Mouse (Mus musculus) forebrain, embryonic 11.5 days (tissue): ENCODE measurements around the gene Me1. TPM values are rescaled to one million over a fixed set of nuclear protein-coding genes. Genes with fewer than 3 reads are reported as not detected.

Source experiments
- ATAC-seq: fragments of 200-750 bp; cut with Nextera tagmentation; replicated peaks from 2 replicates; pipeline ENCODE4 v1.8.0; 2017; ENCODE audit warnings: moderate TSS enrichment; ENCODE audit not compliant: low FRiP score
- DNase-seq: peaks from one replicate; pipeline ENCODE4 v3.0.0-alpha.2; 2017; ENCODE audit warnings: low spot score
- H3K27ac ChIP-seq: fragments of 300-500 bp; sonication (generic); 2 replicates; pipeline ENCODE4 v1.5.1; 2014; ENCODE audit warnings: low read depth, low read length
- H3K27me3 ChIP-seq: fragments of 300-500 bp; sonication (generic); 2 replicates; pipeline ENCODE4 v1.6.1; 2014; ENCODE audit warnings: mild to moderate bottlenecking, low read length, mixed read lengths; ENCODE audit not compliant: control insufficient read depth, insufficient read depth
- H3K36me3 ChIP-seq: fragments of 300-500 bp; sonication (generic); 2 replicates; pipeline ENCODE4 v1.6.1; 2014; ENCODE audit warnings: mild to moderate bottlenecking, low read length, moderate library complexity, mixed read lengths; ENCODE audit not compliant: control insufficient read depth, insufficient read depth
- H3K4me1 ChIP-seq: fragments of 300-500 bp; sonication (generic); replicated peaks from 2 replicates; pipeline ENCODE4 v1.6.1; 2014; ENCODE audit warnings: low read length, mixed read lengths; ENCODE audit not compliant: control insufficient read depth, insufficient read depth
- H3K4me2 ChIP-seq: fragments of 300-500 bp; sonication (generic); 2 replicates; pipeline ENCODE4 v1.6.1; 2014; ENCODE audit warnings: low read depth, mild to moderate bottlenecking, low read length, moderate library complexity, mixed read lengths; ENCODE audit not compliant: severe bottlenecking
- H3K4me3 ChIP-seq: fragments of 300-500 bp; sonication (generic); 2 replicates; pipeline ENCODE4 v1.5.1; 2014; ENCODE audit warnings: low read depth, low read length
- H3K9ac ChIP-seq: fragments of 300-500 bp; sonication (generic); 2 replicates; pipeline ENCODE4 v1.6.1; 2014; ENCODE audit warnings: low read length
- H3K9me3 ChIP-seq: fragments of 300-500 bp; sonication (generic); 2 replicates; pipeline ENCODE4 v1.6.1; 2016; ENCODE audit warnings: low read length, mixed read lengths; ENCODE audit not compliant: control insufficient read depth
- WGBS: fragments of 180-500 bp; shearing (Covaris S2); extraction: QIAGEN DNeasy Blood & Tissue Kit; methylation state at CpG from one replicate; pipeline ENCODE4 v1.1.7; 2014; 5-methylcytosine and 5-hydroxymethylcytosine counted together
- polyA plus RNA-seq: library from polyadenylated mRNA; unstranded; fragments of >200 nt; fragmentation: Nextera tagmentation; extraction: Ambion mirVana; gene quantifications from 2 replicates; pipeline ENCODE4 v1.2.1, GENCODE M21; 2014

The Me1 gene
- polyA plus RNA-seq, 1 experiment from 2014 or later, result 10.7 TPM

GRCm38 (mm10) chr9:86695199-86695817 lies 445 bp downstream of the Me1 start:
- no peak overlapping the region for H3K27ac ChIP-seq

GRCm38 (mm10) chr9:86694644-86695043 lies 1.1 kb downstream of the Me1 start:
- no peaks in the 10 kb centered on the region for H3K27me3 ChIP-seq
- ATAC-seq, result no peak
- 92% methylated on average over 7 of the region's 7 CpGs for WGBS
- H3K4me1 ChIP-seq, result no peaks in the 10 kb centered on the region
- no peak overlapping the region for H3K4me2 ChIP-seq
- no peak overlapping the region; the same call in 1 of the 2 replicates for H3K4me3 ChIP-seq
- H3K9ac ChIP-seq, result no peak overlapping the region
- DNase-seq, result no peak
- H3K9me3 ChIP-seq, result no peaks in the 10 kb centered on the region
- H3K27ac ChIP-seq, result no peak overlapping the region
- H3K36me3 ChIP-seq, result no peaks in the 10 kb centered on the region

More at GRCm38 (mm10) chr9:86695199-86695817, 445 bp downstream of the Me1 start:
- no peaks in the 10 kb centered on the region for H3K4me1 ChIP-seq
- no peaks in the 10 kb centered on the region for H3K9me3 ChIP-seq
- peak overlapping the region; percentile 74 for H3K4me3 ChIP-seq
- H3K4me2 ChIP-seq, result peak overlapping the region; percentile 93
- ATAC-seq, result peak; percentile 71
- H3K36me3 ChIP-seq, result no peaks in the 10 kb centered on the region
- peak overlapping the region; percentile 69 for H3K9ac ChIP-seq
- WGBS, result under 1% methylated on average over 53 of the region's 56 CpGs
- peak; percentile 73 for DNase-seq
- H3K27me3 ChIP-seq, result no peaks in the 10 kb centered on the region

GRCm38 (mm10) chr9:86693935-86694334 lies 1.8 kb downstream of the Me1 start:
- H3K4me2 ChIP-seq, result no peak overlapping the region
- H3K9ac ChIP-seq, result no peak overlapping the region
- ATAC-seq (no peak), DNase-seq (no peak)
- no peaks in the 10 kb centered on the region for H3K27me3 ChIP-seq
- H3K9me3 ChIP-seq, result no peaks in the 10 kb centered on the region
- no peaks in the 10 kb centered on the region for H3K36me3 ChIP-seq
- H3K27ac ChIP-seq, result no peak overlapping the region
- no peaks in the 10 kb centered on the region for H3K4me1 ChIP-seq
- 94% methylated on average over 6 of the region's 6 CpGs for WGBS
- H3K4me3 ChIP-seq, result no peak overlapping the region

- ATAC-seq (no peak), DNase-seq (no peak)
- H3K4me2 ChIP-seq, result no peak overlapping the region
- WGBS, result 83% methylated on average over 3 of the region's 3 CpGs
- H3K36me3 ChIP-seq, result no peaks in the 10 kb centered on the region
- no peak overlapping the region for H3K4me3 ChIP-seq
- no peaks in the 10 kb centered on the region for H3K9me3 ChIP-seq
- H3K9ac ChIP-seq, result no peak overlapping the region
- no peaks in the 10 kb centered on the region for H3K4me1 ChIP-seq
- no peaks in the 10 kb centered on the region for H3K27me3 ChIP-seq
- no peak overlapping the region for H3K27ac ChIP-seq
Observed at GRCm38 (mm10) chr9:86692676-86693075, 3.1 kb downstream of the Me1 start.

DNA sequence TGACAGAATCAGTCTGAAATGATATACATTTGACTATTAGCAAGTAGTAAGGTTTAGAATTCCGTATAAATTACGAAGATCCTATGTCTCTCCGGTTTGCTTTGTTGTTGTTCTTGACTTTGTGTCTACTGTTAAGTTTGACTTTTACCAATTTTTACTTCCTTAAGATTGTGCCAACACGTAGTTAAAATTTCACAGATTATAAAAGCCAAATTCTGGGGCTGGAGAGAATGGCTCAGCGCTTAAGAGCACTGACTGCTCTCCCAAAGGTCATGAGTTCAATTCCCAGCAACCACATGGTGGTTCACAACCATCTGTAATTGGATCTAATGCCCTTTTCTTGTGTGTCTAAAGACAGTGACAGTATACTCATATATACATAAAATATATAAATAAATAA lies 3.5 kb downstream of the Me1 start:
- no peaks in the 10 kb centered on the region for H3K4me1 ChIP-seq
- H3K4me2 ChIP-seq, result no peak overlapping the region
- no peak overlapping the region for H3K4me3 ChIP-seq
- no peaks in the 10 kb centered on the region for H3K36me3 ChIP-seq
- no peak overlapping the region for H3K27ac ChIP-seq
- ATAC-seq, result no peak
- WGBS, result 88% methylated on average over 5 of the region's 5 CpGs
- H3K9ac ChIP-seq, result no peak overlapping the region
- no peaks in the 10 kb centered on the region for H3K9me3 ChIP-seq
- H3K27me3 ChIP-seq, result no peaks in the 10 kb centered on the region
- DNase-seq, result no peak

GRCm38 (mm10) chr9:86691101-86691500 lies 4.7 kb downstream of the Me1 start:
- WGBS, result 90% methylated on average over 3 of the region's 3 CpGs
- DNase-seq, result no peak
- Histone ChIP-seq H3K36me3 (no peaks in the 10 kb centered on the region), H3K27me3 (no peaks in the 10 kb centered on the region), H3K4me3 (no peak overlapping the region), H3K4me2 (no peak overlapping the region), H3K9me3 (no peaks in the 10 kb centered on the region), H3K27ac (no peak overlapping the region), H3K9ac (no peak overlapping the region), H3K4me1 (no peaks in the 10 kb centered on the region)
- ATAC-seq, result no peak

DNA sequence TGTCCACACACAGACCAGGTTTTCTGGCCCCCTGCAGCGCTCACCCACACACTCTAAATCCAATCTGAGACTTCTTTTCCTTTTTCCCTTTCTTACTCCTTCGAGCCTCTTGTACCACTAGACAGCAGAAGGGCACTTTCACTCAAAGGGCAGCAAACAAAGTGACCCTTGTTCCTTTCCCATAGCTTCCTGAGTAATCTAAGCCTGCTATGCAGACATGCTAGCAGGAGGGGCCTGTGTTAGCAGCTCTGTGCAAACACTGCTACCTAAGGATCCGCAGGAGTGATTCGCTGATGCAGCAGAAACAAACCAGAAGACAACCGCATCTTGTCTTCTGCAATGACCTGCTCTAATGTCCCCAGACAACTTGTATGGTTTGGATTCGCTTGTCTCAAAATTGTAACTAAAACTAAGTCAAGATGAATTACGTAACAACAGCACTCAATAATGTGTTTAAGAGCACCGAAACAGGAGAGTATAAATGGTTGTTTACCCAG lies 12.0 kb downstream of the Me1 start:
- Histone ChIP-seq H3K27ac (no peak overlapping the region), H3K9ac (no peak overlapping the region), H3K4me1 (0 out of 2 replicates have a peak, but pooled peaks cover 2% of the 10 kb centered on the region), H3K9me3 (no peaks in the 10 kb centered on the region), H3K27me3 (no peaks in the 10 kb centered on the region), H3K4me2 (no peak overlapping the region), H3K4me3 (no peak overlapping the region), H3K36me3 (no peaks in the 10 kb centered on the region)
- 65% methylated on average over 8 of the region's 8 CpGs for WGBS
- ATAC-seq, result no peak
- no peak for DNase-seq

GRCm38 (mm10) chr9:86682844-86683243 lies 12.9 kb downstream of the Me1 start:
- no peak; the same call in 1 of the 2 replicates for ATAC-seq
- Histone ChIP-seq H3K9ac (no peak overlapping the region), H3K9me3 (no peaks in the 10 kb centered on the region), H3K4me2 (no peak overlapping the region), H3K27me3 (no peaks in the 10 kb centered on the region), H3K4me1 (0 out of 2 replicates have a peak, but pooled peaks cover 2% of the 10 kb centered on the region), H3K4me3 (no peak overlapping the region), H3K27ac (no peak overlapping the region), H3K36me3 (no peaks in the 10 kb centered on the region)
- 78% methylated on average over 6 of the region's 6 CpGs for WGBS
- no peak for DNase-seq

GRCm38 (mm10) chr9:86682278-86682677 lies 13.5 kb downstream of the Me1 start:
- Histone ChIP-seq H3K9ac (no peak overlapping the region), H3K27me3 (no peaks in the 10 kb centered on the region), H3K9me3 (no peaks in the 10 kb centered on the region), H3K4me2 (no peak overlapping the region), H3K4me1 (0 out of 2 replicates have a peak, but pooled peaks cover 2% of the 10 kb centered on the region), H3K4me3 (no peak overlapping the region), H3K36me3 (no peaks in the 10 kb centered on the region), H3K27ac (no peak overlapping the region)
- ATAC-seq, result no peak
- DNase-seq, result no peak
- WGBS, result 89% methylated on average over 4 of the region's 4 CpGs
